Mouse (Mus musculus) liver, postnatal 0 days (tissue): ENCODE measurements around the gene Ensa.

Experiments used
- CTCF ChIP-seq: sonication (generic); IDR thresholded peaks from 2 replicates; pipeline ENCODE4 v1.5.1; 2016; ENCODE audit warnings: antibody characterized with exemption, low read depth
- EP300 ChIP-seq: IDR thresholded peaks from 2 replicates; pipeline ENCODE4 v1.6.1; 2016; ENCODE audit warnings: antibody characterized with exemption, low read depth, mild to moderate bottlenecking

DNA sequence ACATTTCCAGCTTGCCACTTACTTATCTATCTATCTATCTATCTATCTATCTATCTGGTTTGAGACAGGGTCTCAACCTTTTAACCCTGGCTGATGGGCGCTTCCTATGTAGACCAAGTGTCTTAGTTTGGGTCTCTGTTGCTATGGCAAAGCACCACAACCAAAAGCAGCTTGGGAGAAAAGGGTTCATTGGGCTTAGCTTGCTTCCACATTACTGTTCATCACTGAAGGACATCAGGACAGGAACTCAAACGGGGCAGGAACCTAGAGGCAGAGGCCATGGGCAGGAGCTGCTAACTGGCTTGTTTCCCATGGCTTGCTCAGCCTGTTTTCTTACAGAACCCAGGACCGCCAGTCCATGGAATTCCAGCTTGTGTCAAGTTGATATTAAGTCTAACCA, 32.3 kb downstream of the Ensa start:
- TF ChIP-seq EP300: no peak
- no peak for TF ChIP-seq CTCF
